Mouse (Mus musculus): ENCODE measurements around the gene Saa3. TPM values are rescaled to one million over a fixed set of nuclear protein-coding genes. Genes with fewer than 3 reads are reported as not detected.
"Not testable (repeated sequence)": the region's sequence is repeated elsewhere in the genome, so short reads cannot be mapped to it uniquely, and the experiment has no call there.

Saa3 gene
- not detected in 2 replicates for polyA plus RNA-seq (2016; fragmentation: Nextera tagmentation; extraction: Ambion mirVana)

GRCm38 (mm10) chr7:46715600-46715999 lies at the start of gene Saa3:
Gene Saa3 (minus strand): TSS chr7:46715700.
- Histone ChIP-seq H3K4me1 (peaks cover 5% of the 10 kb centered on the region; the same call in 1 of the 2 replicates), H3K27ac (replicated peaks) (no peak within 1 kb of the TSS), H3K36me3 (replicated peaks) (no peaks in the 10 kb centered on the region), H3K9me3 (no peaks in the 10 kb centered on the region), H3K27me3 (replicated peaks; ENCODE audit: low read depth, poor library complexity, severe bottlenecking) (no peaks in the 10 kb centered on the region), H3K4me3 (no peak within 1 kb of the TSS)
- WGBS = 91% methylated on average over 5 of the region's 5 CpGs
- no peak for DNase-seq (ENCODE audit: low spot score)

DNA sequence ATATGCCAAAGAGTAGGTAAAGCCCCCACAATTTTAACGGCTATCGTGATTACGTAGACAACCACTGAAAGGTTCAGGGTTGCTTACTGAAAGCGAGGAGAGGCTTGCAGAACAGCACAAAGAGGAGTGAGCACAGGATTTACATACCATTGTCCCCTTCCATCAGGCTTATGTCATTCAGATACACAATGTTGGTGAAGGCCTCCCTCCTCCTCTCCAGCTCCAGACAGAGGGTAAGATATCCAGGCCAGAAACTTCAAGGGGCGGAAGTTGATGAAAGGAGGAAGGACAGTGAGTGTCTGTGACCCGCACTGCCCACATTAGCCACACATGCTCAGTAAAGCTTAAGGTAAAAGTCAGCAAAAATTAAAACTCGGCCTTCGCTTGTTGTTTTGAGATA lies 49.2 kb upstream of the Saa3 start:
- no peak for DNase-seq (ENCODE audit: low spot score)
- peaks cover 93% of the 10 kb centered on the region for H3K36me3 ChIP-seq (replicated peaks)
- H3K27ac ChIP-seq (replicated peaks) = no peak overlapping the region
- 87% methylated on average over 8 of the region's 8 CpGs for whole genome bisulfite sequencing
- H3K4me3 ChIP-seq = no peak overlapping the region
- no peaks in the 10 kb centered on the region for H3K27me3 ChIP-seq (replicated peaks; ENCODE audit: low read depth, poor library complexity, severe bottlenecking)
- no peaks in the 10 kb centered on the region for H3K4me1 ChIP-seq
- no peaks in the 10 kb centered on the region for H3K9me3 ChIP-seq

GRCm38 (mm10) chr7:46762601-46763000 lies 47.1 kb upstream of the Saa3 start:
- 90% methylated on average over 5 of the region's 5 CpGs for WGBS
- Histone ChIP-seq H3K4me1 (no peaks in the 10 kb centered on the region), H3K4me3 (no peak overlapping the region), H3K27ac (replicated peaks) (no peak overlapping the region), H3K36me3 (replicated peaks) (peaks cover 85% of the 10 kb centered on the region), H3K27me3 (replicated peaks; ENCODE audit: low read depth, poor library complexity, severe bottlenecking) (no peaks in the 10 kb centered on the region), H3K9me3 (no peaks in the 10 kb centered on the region)
- DNase-seq (ENCODE audit: low spot score) = no peak

DNA sequence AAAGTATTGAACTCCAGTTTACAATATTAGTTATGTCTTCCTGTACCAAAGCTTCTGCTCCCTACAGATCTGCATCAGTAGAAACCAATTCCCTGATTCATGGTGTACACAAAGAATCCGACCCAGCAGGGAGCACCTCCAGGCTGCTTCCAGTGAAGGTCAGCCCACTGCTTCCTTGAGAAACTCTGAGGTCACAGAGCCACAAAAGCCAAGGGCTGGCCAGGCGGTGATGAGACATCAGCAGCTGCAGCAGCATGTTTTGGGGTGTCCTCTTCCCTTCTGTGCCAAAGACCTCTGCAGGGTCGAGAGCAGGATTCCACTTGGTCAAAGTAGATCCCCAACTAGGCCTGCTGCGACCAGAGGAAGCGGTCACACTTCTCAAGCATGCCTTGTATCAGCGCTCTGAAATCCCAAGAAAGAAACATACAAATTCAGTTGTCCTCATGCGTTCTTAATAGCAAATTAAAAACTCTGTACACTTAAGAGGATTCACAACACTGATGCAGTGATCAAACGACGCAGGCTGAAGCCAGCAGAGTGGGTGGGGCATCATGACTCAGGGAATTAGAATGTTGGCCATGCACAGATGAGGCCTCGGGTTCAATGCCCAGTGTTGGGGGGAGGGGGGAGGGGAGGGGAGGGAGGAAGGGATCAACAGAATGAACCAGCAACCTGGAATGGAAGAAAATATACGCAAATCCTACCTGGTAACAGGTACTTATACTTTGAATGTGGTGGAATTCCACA lies 45.7 kb upstream of the Saa3 start:
- 76% methylated on average over 11 of the region's 11 CpGs for WGBS
- peaks cover 73% of the 10 kb centered on the region for H3K36me3 ChIP-seq (replicated peaks)
- no peak overlapping the region for H3K4me3 ChIP-seq
- H3K9me3 ChIP-seq = no peaks in the 10 kb centered on the region
- DNase-seq (ENCODE audit: low spot score) = no peak
- no peaks in the 10 kb centered on the region for H3K4me1 ChIP-seq
- no peak overlapping the region for H3K27ac ChIP-seq (replicated peaks)
- no peaks in the 10 kb centered on the region for H3K27me3 ChIP-seq (replicated peaks; ENCODE audit: low read depth, poor library complexity, severe bottlenecking)

DNA sequence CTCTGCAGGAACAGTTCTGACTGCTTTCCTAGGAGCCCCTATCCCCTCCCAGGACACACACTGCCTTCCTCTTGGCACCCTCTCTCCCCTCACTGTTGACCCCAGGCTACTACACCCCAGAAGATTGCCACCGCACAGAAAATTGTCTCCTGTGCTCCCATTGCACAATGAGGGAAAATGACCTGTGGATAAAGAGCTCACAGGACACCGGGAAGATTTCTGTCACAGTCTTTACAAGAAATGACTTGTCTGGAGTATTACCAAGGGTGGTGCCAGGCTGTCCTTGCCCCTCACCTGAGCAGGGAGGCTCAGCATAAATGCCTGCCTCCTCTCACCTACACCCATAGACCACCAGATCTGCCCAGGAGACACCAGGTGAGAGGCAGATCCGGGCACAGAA lies 36.0 kb upstream of the Saa3 start, which contains the start of gene Saa2:
Saa2 (plus strand) TSS at position 301 of the 400 bp plus-strand sequence.
- no peak within 1 kb of the TSS for H3K4me3 ChIP-seq
- no peak within 1 kb of the TSS for H3K27ac ChIP-seq (replicated peaks)
- peaks cover 18% of the 10 kb centered on the region for H3K4me1 ChIP-seq
- no peak for DNase-seq (ENCODE audit: low spot score)
- H3K27me3 ChIP-seq (replicated peaks; ENCODE audit: low read depth, poor library complexity, severe bottlenecking) = no peaks in the 10 kb centered on the region
- no peaks in the 10 kb centered on the region for H3K9me3 ChIP-seq
- H3K36me3 ChIP-seq (replicated peaks) = no peaks in the 10 kb centered on the region
- 80% methylated on average over 3 of the region's 3 CpGs for WGBS

DNA sequence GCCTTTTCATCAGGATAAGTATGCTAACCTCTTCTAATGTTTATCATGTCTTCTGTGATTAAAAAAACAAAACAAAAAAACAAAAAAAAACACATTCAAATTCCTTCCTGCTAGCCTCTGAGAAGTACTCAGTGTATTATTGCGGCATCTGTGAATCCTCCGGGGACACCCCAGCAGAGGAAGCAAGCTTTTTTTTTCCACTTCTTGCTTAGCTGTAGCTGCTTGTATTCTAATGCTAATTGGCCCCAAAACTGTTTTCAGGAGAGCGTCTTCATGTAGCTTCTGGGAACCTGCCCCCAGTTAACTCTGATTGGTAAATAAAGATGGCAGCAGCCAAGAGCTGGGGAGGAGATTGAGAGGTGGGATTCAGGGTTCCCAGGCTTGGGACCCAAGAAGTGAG lies 33.0 kb upstream of the Saa3 start:
- Histone ChIP-seq H3K9me3 (no peaks in the 10 kb centered on the region), H3K4me1 (peaks cover 18% of the 10 kb centered on the region), H3K27ac (replicated peaks) (no peak overlapping the region), H3K4me3 (no peak overlapping the region), H3K27me3 (replicated peaks; ENCODE audit: low read depth, poor library complexity, severe bottlenecking) (no peaks in the 10 kb centered on the region), H3K36me3 (replicated peaks) (no peaks in the 10 kb centered on the region)
- 52% methylated on average over 3 of the region's 3 CpGs for WGBS
- no peak for DNase-seq (ENCODE audit: low spot score)

DNA sequence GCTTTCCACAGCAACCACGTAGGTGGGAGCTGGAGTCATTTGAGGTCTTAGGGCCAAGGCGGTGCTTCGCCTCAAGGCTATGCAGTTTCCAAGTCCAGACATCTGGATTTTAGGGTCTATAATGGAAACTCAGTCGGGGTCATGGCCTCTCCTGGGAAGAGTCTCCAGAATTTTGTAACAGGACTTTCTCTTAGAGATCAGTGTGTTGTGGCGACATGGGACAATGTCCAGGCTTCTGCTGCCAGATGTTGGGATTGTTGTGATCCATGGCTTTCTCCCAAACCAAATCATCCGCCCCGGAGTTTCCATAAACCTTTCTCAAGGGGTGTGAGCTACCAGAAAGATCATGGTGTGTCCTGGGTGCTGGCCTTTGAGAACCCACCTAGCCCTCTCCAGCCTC lies 30.9 kb upstream of the Saa3 start:
- peaks cover 12% of the 10 kb centered on the region for H3K4me1 ChIP-seq
- H3K9me3 ChIP-seq = no peaks in the 10 kb centered on the region
- H3K4me3 ChIP-seq = no peak overlapping the region
- no peak for DNase-seq (ENCODE audit: low spot score)
- no peaks in the 10 kb centered on the region for H3K36me3 ChIP-seq (replicated peaks)
- no peak overlapping the region for H3K27ac ChIP-seq (replicated peaks)
- no peaks in the 10 kb centered on the region for H3K27me3 ChIP-seq (replicated peaks; ENCODE audit: low read depth, poor library complexity, severe bottlenecking)
- 76% methylated on average over 7 of the region's 7 CpGs for WGBS

DNA sequence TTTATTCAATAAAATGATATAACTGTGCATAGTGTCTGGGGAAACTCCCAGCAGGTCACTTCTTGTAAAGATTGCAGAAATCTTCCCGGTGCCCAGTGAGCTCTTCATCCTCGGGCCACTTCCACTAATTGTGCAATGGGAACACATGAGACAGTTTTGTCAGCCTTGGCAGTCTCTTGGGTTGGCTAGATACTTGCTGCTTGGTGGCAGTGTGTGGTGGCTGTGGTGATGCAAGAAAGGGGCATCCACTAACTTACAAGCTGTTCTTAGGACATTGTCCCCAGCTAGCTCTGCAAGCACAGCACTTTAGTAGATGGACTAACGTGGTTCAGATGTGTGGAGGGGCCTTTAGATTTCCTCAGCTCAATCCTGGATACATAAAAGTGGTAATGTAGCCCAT lies 30.3 kb upstream of the Saa3 start:
- no peak for DNase-seq (ENCODE audit: low spot score)
- Histone ChIP-seq H3K4me1 (peaks cover 13% of the 10 kb centered on the region), H3K4me3 (no peak overlapping the region), H3K27me3 (replicated peaks; ENCODE audit: low read depth, poor library complexity, severe bottlenecking) (no peaks in the 10 kb centered on the region), H3K36me3 (replicated peaks) (no peaks in the 10 kb centered on the region), H3K27ac (replicated peaks) (no peak overlapping the region), H3K9me3 (no peaks in the 10 kb centered on the region)
- WGBS = 80% methylated on average over 3 of the region's 3 CpGs

DNA sequence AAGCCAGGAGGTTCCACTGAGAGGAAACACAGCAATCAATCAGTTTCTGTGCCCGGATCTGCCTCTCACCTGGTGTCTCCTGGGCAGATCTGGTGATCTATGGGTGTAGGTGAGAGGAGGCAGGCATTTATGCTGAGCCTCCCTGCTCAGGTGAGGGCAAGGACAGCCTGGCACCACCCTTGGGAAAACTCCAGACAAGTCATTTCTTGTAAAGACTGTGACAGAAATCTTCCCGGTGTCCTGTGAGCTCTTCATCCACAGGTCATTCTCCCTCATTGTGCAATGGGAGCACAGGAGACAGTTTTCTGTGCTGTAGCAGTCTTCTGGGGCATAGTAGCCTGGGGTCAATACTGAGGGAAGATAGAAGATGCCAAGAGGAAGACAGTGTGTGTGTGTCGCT lies 27.4 kb upstream of the Saa3 start, which contains the start of gene Saa1:
Saa1 (minus strand) TSS at position 101 of the 400 bp plus-strand sequence.
- 67% methylated on average over 3 of the region's 3 CpGs for WGBS

GRCm38 (mm10) chr7:46740041-46740440 lies 24.5 kb upstream of the Saa3 start:
- peaks cover 10% of the 10 kb centered on the region for H3K4me1 ChIP-seq
- not testable (repeated sequence) for H3K27ac ChIP-seq (replicated peaks); H3K4me3 ChIP-seq; H3K36me3 ChIP-seq (replicated peaks); H3K27me3 ChIP-seq (replicated peaks; ENCODE audit: low read depth, poor library complexity, severe bottlenecking); H3K9me3 ChIP-seq; DNase-seq (ENCODE audit: low spot score)
- WGBS = 83% methylated on average over 5 of the region's 5 CpGs

More for the DNA sequence above, 27.4 kb upstream of the Saa3 start, which contains the start of gene Saa1:
- H3K4me3 ChIP-seq; DNase-seq (ENCODE audit: low spot score); H3K9me3 ChIP-seq; H3K27ac ChIP-seq (replicated peaks); H3K27me3 ChIP-seq (replicated peaks; ENCODE audit: low read depth, poor library complexity, severe bottlenecking); H3K36me3 ChIP-seq (replicated peaks): not testable (repeated sequence)
- H3K4me1 ChIP-seq = peaks cover 10% of the 10 kb centered on the region

GRCm38 (mm10) chr7:46738561-46739460 lies 23.3 kb upstream of the Saa3 start:
- no peaks in the 10 kb centered on the region for H3K9me3 ChIP-seq
- no peak overlapping the region for H3K4me3 ChIP-seq
- H3K27ac ChIP-seq (replicated peaks) = no peak overlapping the region
- H3K4me1 ChIP-seq = peaks cover 10% of the 10 kb centered on the region
- no peaks in the 10 kb centered on the region for H3K27me3 ChIP-seq (replicated peaks; ENCODE audit: low read depth, poor library complexity, severe bottlenecking)
- no peak for DNase-seq (ENCODE audit: low spot score)
- H3K36me3 ChIP-seq (replicated peaks) = no peaks in the 10 kb centered on the region
- 85% methylated on average over 12 of the region's 12 CpGs for WGBS

DNA sequence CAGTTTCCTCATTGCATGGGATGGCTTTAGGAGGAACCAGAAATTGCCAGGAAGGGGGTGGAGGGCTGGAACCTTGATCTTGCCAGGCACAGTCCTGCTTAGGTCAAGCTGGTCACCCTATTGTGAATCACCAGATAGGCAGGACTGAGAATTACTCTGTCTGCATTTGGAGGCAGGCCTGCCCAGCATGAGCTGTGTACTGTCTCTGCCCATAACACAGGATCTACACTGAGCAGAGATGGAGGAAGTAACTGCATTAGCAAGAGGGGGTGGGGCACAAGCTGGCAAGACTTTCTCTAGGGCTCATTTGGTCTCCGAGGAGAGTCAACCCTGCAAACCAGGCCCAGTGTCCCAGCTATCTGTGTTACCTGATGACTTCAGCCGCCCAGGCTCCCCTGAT lies 19.5 kb upstream of the Saa3 start:
- no peak overlapping the region for H3K27ac ChIP-seq (replicated peaks)

More for the DNA sequence above, 19.5 kb upstream of the Saa3 start:
- Histone ChIP-seq H3K4me1 (no peaks in the 10 kb centered on the region), H3K4me3 (no peak overlapping the region), H3K36me3 (replicated peaks) (no peaks in the 10 kb centered on the region), H3K27me3 (replicated peaks; ENCODE audit: low read depth, poor library complexity, severe bottlenecking) (no peaks in the 10 kb centered on the region), H3K9me3 (no peaks in the 10 kb centered on the region)
- WGBS = 90% methylated on average over 2 of the region's 2 CpGs
- no peak for DNase-seq (ENCODE audit: low spot score)

Data from embryonic facial prominence, embryonic 10.5 days (tissue).